Mouse (Mus musculus) kidney, postnatal 0 days (tissue): ENCODE measurements around the gene Thap12. TPM values are rescaled to one million over a fixed set of nuclear protein-coding genes. Genes with fewer than 3 reads are reported as not detected.

Experiments used
- ATAC-seq: fragments of 200-750 bp; cut with Nextera tagmentation; replicated peaks from 2 replicates; pipeline ENCODE4 v1.8.0; 2017; ENCODE audit warnings: low read depth, moderate number of reproducible peaks, moderate TSS enrichment, moderate library complexity; ENCODE audit not compliant: low FRiP score
- DNase-seq: peaks from one replicate; pipeline ENCODE4 v3.0.0-alpha.2; 2016; ENCODE audit warnings: low spot score
- H3K27ac ChIP-seq: fragments of 300-500 bp; sonication (generic); 2 replicates; pipeline ENCODE4 v1.5.1; 2014; ENCODE audit warnings: mild to moderate bottlenecking
- H3K27me3 ChIP-seq: fragments of 300-500 bp; sonication (generic); 2 replicates; pipeline ENCODE4 v1.6.1; 2014; ENCODE audit warnings: low read length, mixed read lengths; ENCODE audit not compliant: insufficient read depth
- H3K36me3 ChIP-seq: fragments of 300-500 bp; sonication (generic); 2 replicates; pipeline ENCODE4 v1.6.1; 2014; ENCODE audit warnings: low read length, mixed read lengths; ENCODE audit not compliant: insufficient read depth
- H3K4me1 ChIP-seq: fragments of 300-500 bp; sonication (generic); replicated peaks from 2 replicates; pipeline ENCODE4 v1.6.1; 2014; ENCODE audit warnings: antibody characterized with exemption, low read length, mixed read lengths; ENCODE audit not compliant: insufficient read depth
- H3K4me2 ChIP-seq: fragments of 300-500 bp; sonication (generic); 2 replicates; pipeline ENCODE4 v1.6.1; 2014; ENCODE audit warnings: mild to moderate bottlenecking, low read length, moderate library complexity, mixed read lengths
- H3K4me3 ChIP-seq: fragments of 300-500 bp; sonication (generic); replicated peaks from 2 replicates; pipeline ENCODE4 v1.5.1; 2014; ENCODE audit warnings: low read depth, low read length
- H3K9ac ChIP-seq: fragments of 300-500 bp; sonication (generic); 2 replicates; pipeline ENCODE4 v1.6.1; 2014; ENCODE audit warnings: low read depth, low read length
- H3K9me3 ChIP-seq: fragments of 300-500 bp; sonication (generic); replicated peaks from 2 replicates; pipeline ENCODE4 v1.6.1; 2016; ENCODE audit warnings: low read length, inconsistent platforms, mixed read lengths
- CTCF ChIP-seq: IDR thresholded peaks from 2 replicates; pipeline ENCODE4 v1.5.1; 2016; ENCODE audit warnings: antibody characterized with exemption, low read depth, mild to moderate bottlenecking, moderate library complexity
- WGBS: fragments of 180-500 bp; shearing (Covaris S2); extraction: QIAGEN DNeasy Blood & Tissue Kit; methylation state at CpG from one replicate; pipeline ENCODE4 v1.1.7; 2014; 5-methylcytosine and 5-hydroxymethylcytosine counted together
- polyA plus RNA-seq: library from polyadenylated mRNA; unstranded; fragments of >200 nt; fragmentation: Nextera tagmentation; extraction: Ambion mirVana; gene quantifications from 2 replicates; pipeline ENCODE4 v1.2.1, GENCODE M21; 2015

The Thap12 gene
- polyA plus RNA-seq, 1 experiment from 2014 or later: 45.5 TPM

DNA sequence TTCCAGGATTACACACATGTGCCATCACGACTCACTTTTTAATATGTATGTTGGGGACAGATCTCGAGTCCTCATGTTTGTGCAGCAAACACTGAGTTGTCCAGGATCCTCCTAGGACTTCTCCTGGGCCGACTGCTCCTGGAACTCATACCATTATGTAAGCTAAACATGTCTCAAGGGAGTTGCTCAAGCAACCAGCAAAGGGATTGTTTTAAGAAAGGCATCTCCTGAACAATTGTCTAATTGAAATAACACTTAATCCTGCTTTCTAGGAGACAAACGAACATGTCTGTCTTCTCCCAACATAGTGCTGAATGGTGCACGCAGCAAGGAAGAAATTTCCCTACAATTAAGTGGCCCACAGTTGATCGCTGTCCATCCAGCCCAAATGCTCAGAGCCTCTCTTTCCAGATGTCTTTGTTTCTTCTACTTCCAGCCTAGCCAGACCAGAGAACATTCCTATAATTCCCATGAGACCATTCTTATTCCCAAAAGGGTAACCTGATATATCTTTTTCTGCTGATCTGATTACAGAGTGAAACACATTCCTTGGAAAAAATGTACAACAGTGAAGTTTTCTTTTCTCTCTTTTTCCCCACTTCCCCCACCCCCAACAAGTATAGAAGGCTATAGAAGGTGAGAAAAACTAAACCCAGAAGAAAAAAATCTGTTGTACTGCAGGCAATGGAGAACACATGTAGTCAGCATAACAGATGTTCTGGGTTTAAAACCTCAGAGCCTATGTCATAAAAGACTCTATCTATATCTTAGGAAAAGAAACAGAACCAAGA, 34.8 kb upstream of the Thap12 start:
- DNase-seq: peak; percentile 85
- WGBS: 50% methylated on average over 6 of the region's 6 CpGs

DNA sequence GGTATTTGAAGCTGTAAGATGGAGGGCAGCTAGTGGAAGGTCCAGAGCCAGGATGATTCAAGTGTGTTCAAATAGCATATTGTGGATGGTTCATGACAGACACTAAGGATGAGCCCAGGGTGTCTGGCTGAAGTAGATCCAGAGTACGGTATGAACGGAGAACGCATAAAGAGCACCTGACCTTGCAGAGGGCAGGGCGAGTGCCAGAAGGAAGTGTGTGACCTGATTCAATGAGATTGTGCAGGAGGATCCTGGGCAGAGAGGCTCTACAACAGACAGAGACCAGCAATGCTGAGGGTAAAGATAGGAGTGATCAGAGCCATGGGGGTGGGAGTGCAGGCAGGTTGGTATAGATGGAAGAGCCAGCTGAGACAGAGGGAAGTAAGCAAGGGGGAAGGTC, 32.1 kb upstream of the Thap12 start:
- Histone ChIP-seq H3K9me3 (no peaks in the 10 kb centered on the region), H3K27me3 (no peaks in the 10 kb centered on the region), H3K4me3 (no peak overlapping the region), H3K9ac (no peak overlapping the region), H3K27ac (no peak overlapping the region), H3K4me2 (no peak overlapping the region), H3K4me1 (0 out of 2 replicates have a peak, but pooled peaks cover 4% of the 10 kb centered on the region), H3K36me3 (no peaks in the 10 kb centered on the region)
- no peak for DNase-seq
- TF ChIP-seq CTCF: no peak
- WGBS: 74% methylated on average over 4 of the region's 4 CpGs
- no peak for ATAC-seq

More for the DNA sequence above, 34.8 kb upstream of the Thap12 start:
- no peaks in the 10 kb centered on the region for H3K9me3 ChIP-seq
- no peak for TF ChIP-seq CTCF
- no peak overlapping the region for H3K9ac ChIP-seq
- no peak for ATAC-seq
- no peaks in the 10 kb centered on the region for H3K36me3 ChIP-seq
- peak overlapping the region; percentile 26; the same call in 1 of the 2 replicates for H3K27ac ChIP-seq
- 0 out of 2 replicates have a peak, but pooled peaks cover 4% of the 10 kb centered on the region for H3K4me1 ChIP-seq
- no peak overlapping the region for H3K4me3 ChIP-seq
- H3K27me3 ChIP-seq: no peaks in the 10 kb centered on the region
- no peak overlapping the region for H3K4me2 ChIP-seq

DNA sequence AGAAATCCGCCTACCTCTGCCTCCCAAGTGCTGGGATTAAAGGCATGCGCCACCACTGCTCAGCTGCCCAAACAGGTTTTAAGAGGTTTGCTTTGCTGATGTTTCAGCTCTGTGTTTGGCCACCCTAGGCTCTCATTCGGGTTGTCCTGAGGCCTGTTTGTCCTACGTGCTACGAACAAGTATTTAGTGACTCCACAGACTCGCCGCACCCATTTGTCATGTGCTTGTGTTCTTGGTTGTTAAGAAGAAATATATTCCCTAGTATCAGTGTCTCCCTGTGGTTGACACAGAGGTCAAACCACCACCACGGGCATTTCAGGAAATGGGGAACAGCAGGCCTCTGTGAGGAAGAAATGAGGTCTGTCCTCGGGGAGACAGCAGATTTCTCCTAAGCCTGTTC, 31.5 kb upstream of the Thap12 start:
- ATAC-seq (no peak), DNase-seq (peak; percentile 54)
- H3K27me3 ChIP-seq: no peaks in the 10 kb centered on the region
- no peak for TF ChIP-seq CTCF
- 0 out of 2 replicates have a peak, but pooled peaks cover 4% of the 10 kb centered on the region for H3K4me1 ChIP-seq
- WGBS: 36% methylated on average over 9 of the region's 9 CpGs
- H3K9me3 ChIP-seq: no peaks in the 10 kb centered on the region
- H3K9ac ChIP-seq: no peak overlapping the region
- no peaks in the 10 kb centered on the region for H3K36me3 ChIP-seq
- no peak overlapping the region for H3K4me2 ChIP-seq
- H3K27ac ChIP-seq: no peak overlapping the region
- H3K4me3 ChIP-seq: no peak overlapping the region

DNA sequence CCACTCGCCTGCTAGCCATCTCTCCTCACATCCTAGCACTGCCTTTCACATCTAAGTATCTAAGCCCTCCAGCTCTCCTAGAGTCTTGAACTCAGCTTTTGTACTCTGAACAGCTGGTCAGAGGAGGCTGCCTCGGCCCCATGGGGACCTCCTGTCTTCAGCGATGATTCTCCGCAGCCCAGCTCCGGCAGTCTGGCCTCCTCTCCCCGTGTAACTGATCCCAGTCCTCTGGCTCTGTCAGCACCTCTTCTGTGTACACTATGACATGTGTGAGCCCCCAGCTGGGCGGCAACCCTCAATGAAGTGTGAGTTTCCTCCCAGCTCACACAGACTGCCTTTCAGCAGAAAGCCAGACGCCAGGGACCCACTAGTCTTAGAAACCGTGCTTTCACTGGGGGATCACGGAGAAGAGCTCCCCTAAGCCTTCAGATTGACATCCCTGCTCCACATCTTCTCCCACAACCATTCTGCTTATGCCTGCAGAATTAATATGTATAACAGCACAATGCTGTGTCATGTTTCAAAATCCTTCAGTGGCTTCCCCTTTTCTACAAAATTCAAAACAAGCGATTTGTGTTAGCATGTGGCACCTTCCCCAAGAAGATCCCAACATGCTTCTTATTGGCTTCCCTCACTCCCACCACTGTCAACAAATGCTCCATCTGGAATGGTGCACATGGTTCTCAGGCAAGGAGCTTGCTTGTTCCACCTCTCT, 30.5 kb upstream of the Thap12 start:
- Histone ChIP-seq H3K4me3 (no peak overlapping the region), H3K27me3 (no peaks in the 10 kb centered on the region), H3K9ac (no peak overlapping the region), H3K4me2 (no peak overlapping the region), H3K27ac (peak overlapping the region; percentile 44), H3K36me3 (no peaks in the 10 kb centered on the region), H3K4me1 (0 out of 2 replicates have a peak, but pooled peaks cover 4% of the 10 kb centered on the region), H3K9me3 (no peaks in the 10 kb centered on the region)
- 37% methylated on average over 11 of the region's 11 CpGs for WGBS
- no peak for TF ChIP-seq CTCF
- DNase-seq (peak; percentile 59), ATAC-seq (no peak)

DNA sequence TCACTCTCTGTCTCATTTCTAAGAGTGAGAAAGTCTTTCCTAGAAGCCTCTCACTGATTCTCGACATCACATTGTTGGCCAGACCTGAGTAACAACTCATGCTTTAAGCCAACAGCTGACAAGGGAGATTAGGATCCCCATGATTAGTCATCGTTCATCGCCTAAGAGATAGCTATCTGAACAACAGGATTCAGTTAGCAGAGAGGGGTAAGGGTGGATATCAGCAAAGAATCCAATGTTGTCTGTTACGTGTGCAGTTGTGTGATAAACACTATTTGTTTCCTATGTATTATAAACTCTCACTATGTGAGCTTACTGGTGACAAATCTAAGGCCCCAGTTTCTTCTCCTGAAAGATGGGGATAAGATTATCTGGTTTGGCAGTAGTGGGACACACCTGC, 28.6 kb upstream of the Thap12 start:
- Histone ChIP-seq H3K4me2 (no peak overlapping the region), H3K27ac (no peak overlapping the region), H3K9me3 (no peaks in the 10 kb centered on the region), H3K4me3 (no peak overlapping the region), H3K4me1 (0 out of 2 replicates have a peak, but pooled peaks cover 7% of the 10 kb centered on the region), H3K36me3 (no peaks in the 10 kb centered on the region), H3K27me3 (no peaks in the 10 kb centered on the region), H3K9ac (no peak overlapping the region)
- DNase-seq (no peak), ATAC-seq (no peak)
- 76% methylated on average over 4 of the region's 4 CpGs for WGBS
- TF ChIP-seq CTCF: no peak

DNA sequence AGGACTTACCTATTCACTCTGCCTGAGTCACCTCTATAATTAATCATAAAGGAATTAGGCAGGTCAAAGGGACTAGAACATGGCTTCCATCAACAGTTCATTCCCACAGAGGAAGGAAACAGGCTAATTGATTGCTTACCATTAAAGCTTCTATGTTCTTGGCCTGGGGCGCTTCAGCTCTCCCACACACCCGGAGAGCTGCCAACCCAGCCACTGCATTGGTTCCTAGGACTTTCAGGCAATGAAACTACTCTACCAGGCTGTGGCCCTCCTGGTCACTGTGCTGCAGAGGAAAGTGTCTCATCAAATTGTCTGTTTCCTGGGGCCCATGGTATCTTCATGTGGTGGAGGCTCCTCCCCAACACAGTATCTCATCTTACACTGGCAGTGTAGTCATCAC, 25.4 kb upstream of the Thap12 start:
- Histone ChIP-seq H3K4me3 (no peak overlapping the region), H3K9me3 (no peaks in the 10 kb centered on the region), H3K9ac (no peak overlapping the region), H3K27me3 (no peaks in the 10 kb centered on the region), H3K27ac (no peak overlapping the region), H3K4me1 (0 out of 2 replicates have a peak, but pooled peaks cover 3% of the 10 kb centered on the region), H3K36me3 (no peaks in the 10 kb centered on the region), H3K4me2 (no peak overlapping the region)
- peak; percentile 24 for DNase-seq
- no peak for TF ChIP-seq CTCF
- WGBS: 42% methylated on average over 2 of the region's 2 CpGs
- ATAC-seq: no peak
